Mouse (Mus musculus) spleen, adult 2 months (tissue): ENCODE results near the gene Zfand3.

Experiments
- CTCF ChIP-seq: fragments of 200-500 bp; IDR thresholded peaks from 2 replicates; pipeline ENCODE4 v1.5.1; 2011; ENCODE audit warnings: mild to moderate bottlenecking, inconsistent platforms; ENCODE audit not compliant: insufficient read depth, insufficient read length, insufficient replicate concordance; ENCODE audit errors: extremely low read depth
- POLR2A ChIP-seq: fragments of 200-500 bp; IDR thresholded peaks from 2 replicates; pipeline ENCODE4 v1.6.1; 2011; ENCODE audit warnings: low read depth, low read length, inconsistent platforms

- TF ChIP-seq CTCF (no peak), POLR2A (no peak)
Observed at GRCm38 (mm10) chr17:30155411-30155925, 150.9 kb downstream of the Zfand3 start.
